Mouse (Mus musculus): ENCODE data around the gene Nebl. TPM values are rescaled to one million over a fixed set of nuclear protein-coding genes. Genes with fewer than 3 reads are reported as not detected.
"Not testable (repeated sequence)": the region's sequence is repeated elsewhere in the genome, so short reads cannot be mapped to it uniquely, and the experiment has no call there.

Nebl gene
- total RNA-seq, 2 experiments from 2014 or later = 0.32 to 0.81 TPM

DNA sequence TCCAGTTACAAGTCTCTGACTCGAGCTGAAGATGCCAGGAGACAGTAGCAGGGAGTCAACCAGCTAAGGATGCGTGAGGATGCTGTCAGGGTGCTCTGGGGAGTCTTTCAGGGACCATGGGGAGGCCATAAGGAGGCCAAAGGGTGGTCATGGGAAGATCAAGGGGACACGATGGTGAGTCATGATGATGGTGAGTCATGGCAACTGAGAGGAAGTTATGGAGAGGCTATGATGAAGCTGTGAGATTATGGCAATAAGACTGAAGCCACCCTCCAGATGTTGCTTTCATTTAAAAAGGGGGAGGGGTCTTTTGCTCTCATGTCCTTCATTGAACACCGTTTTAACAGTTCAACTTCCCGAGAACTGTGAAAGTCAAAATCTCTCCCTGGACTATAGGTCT, 322.0 kb downstream of the Nebl start:
- no peak for DNase-seq (ENCODE audit: low spot score)

DNA sequence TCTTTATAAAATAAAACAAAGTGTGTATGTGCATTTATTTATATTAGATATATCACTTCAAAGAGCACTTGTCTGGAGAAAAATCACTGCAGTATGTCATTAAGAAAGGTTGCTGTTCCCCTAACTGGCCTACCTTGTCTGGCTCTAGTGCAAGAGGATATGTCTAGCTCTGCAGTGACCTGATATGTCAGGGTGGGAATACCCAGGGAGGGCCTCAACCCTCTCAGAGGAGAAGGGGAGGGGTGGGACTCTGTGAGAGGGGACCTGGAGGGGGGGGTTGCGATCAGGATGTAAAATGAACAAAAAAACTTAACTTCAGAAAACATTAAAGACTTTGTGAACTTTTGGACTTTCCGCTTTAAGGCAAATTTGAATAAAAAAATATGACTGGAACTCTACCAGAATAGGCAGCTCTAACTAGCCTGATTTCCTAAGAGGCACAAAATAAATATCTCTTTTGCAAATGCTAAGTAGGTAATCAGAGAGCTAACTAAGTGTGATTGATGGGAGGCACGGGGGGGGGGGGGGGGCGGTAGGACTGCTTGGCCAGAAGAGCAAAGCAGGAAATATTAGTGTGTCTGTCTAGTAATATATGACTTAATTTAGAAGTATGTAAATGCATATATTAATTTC, 325.2 kb downstream of the Nebl start:
- DNase-seq (ENCODE audit: low spot score) = no peak

GRCm38 (mm10) chr2:17402511-17402910, 328.8 kb downstream of the Nebl start:
- no peak for DNase-seq (ENCODE audit: low spot score)

GRCm38 (mm10) chr2:17396235-17396634, 335.0 kb downstream of the Nebl start:
- no peak for DNase-seq (ENCODE audit: low spot score)

- DNase-seq (ENCODE audit: low spot score) = no peak
These were observed 339.9 kb downstream of the Nebl start for GRCm38 (mm10) chr2:17391389-17391788.

GRCm38 (mm10) chr2:17390513-17391200, 340.6 kb downstream of the Nebl start:
- no peak for DNase-seq (ENCODE audit: low spot score)

DNA sequence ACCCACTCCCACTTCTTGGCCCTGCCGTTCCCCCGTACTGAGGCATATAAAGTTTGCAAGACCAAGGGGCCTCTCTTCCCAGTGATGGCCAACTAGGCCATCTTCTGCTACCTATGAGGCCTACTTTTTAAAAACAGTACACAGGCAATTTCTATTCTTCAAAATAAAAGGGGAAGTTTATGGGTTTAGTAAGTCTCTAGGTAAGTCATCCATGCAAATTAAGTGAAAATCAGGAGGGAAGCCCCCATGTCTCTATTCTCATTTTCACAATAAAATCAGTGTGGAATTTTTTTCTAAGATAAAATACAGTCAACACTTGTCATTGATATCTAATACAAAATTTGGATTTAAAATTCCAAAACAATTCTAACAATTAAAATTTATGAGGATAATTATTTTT, 341.4 kb downstream of the Nebl start:
- DNase-seq (ENCODE audit: low spot score) = no peak

DNA sequence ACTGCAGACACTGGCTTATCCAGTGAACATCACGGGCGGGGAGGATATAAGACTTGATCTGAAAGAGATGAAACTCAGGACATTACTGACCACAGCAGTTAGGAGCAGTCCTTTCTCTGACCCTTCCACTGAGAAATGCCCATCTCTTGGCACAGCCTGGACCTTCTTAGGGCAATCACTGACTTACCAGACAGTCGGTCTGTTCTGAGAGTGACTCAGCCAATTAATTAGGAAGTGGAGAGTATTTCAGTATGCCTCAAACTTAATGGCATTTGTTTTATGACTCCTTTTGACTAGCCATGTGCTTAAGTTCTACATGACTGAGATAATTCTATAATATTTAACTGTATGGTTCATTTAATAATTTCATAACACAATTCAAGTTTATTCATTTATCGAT, 341.9 kb downstream of the Nebl start:
- DNase-seq (ENCODE audit: low spot score) = no peak

- no peak for DNase-seq (ENCODE audit: low spot score)
These were observed 349.0 kb downstream of the Nebl start for GRCm38 (mm10) chr2:17382227-17382626.

DNA sequence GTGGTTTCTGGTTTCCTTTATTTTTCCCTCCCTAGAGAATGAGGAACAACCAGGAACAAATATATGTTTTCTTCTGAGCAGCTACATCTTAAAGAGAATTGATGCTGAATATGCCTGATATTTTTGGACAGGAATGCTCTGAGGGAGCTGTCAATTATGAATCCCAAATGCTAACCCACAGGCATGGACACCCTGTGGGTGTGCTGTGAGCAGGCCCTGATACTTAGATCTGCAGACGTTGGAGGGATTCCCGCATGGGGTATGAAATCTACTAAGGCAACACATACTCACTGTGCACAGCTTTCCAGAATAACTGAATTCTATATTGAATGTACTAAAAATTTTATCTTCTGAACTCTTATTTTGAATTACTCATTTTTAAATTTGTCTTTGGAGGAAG, 355.3 kb downstream of the Nebl start:
- no peak for DNase-seq (ENCODE audit: low spot score)

GRCm38 (mm10) chr2:17365671-17366070, 365.6 kb downstream of the Nebl start:
- DNase-seq (ENCODE audit: low spot score) = no peak

DNA sequence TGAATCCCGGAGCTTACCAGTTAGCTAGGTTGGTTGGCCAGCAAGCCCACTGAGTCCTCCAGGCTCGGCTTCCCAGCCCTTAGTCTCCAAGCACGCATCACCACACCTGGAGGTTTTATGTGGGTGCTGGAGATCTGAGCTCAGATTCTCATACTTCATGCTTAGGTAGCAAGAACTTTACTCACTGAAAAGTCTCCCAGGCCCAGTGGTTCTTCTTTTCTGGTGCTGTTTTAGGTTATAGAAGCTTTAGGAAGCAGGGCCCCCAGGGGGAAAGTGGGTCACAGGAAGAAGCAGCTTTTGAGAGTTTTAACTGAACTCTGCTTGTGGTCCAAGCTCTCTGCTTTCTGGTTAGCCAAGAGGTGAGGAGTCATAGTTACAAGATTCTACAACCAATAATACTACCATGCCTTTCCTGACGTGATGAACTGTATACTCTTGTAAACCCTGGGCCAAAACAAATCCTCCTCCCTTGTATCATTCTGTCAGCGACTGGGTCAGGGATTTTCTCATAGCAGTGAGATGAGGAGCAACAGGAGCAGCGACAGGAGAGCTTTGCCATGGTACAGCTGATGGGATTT, 366.2 kb downstream of the Nebl start:
- DNase-seq (ENCODE audit: low spot score) = no peak

- DNase-seq (ENCODE audit: low spot score) = no peak
These were observed 367.7 kb downstream of the Nebl start for GRCm38 (mm10) chr2:17363337-17364216.

DNA sequence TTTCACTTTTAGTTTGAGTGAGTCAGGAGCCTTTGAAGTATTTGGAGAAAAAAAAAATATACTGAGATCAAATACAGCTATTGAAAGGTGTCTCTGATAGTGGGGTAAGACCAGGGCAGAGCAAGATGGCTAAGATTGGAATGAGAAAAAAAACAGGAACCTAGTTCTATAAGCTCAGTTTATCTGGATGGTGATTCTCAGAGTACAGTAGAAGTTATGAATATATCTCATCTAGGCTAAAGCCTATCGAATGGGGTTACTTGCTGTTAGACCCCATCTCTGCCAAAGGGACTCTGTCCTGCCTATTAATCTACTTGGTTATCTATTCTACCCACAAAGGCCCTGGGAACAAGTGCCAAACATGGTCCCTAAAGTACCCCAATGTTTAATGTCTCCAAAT, 369.1 kb downstream of the Nebl start:
- DNase-seq (ENCODE audit: low spot score) = no peak

DNA sequence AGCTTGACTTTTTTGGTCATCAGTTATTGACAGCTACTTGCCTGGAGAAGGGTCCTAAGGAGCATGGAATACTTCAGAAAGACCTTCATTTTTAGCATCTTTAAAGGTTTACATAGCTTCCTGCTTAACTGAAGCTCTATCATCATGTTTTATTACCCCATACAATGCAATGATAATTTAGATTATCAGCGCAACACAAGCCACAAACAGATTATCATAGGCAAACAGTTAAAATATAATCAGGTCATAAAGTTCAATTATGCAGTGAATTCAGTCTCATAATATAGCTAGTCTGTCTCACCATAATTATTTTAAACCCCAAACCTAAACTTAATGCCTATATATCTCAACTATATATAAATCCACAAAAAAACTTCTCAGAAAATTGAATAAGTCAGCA, 386.6 kb downstream of the Nebl start:
- no peak for DNase-seq (ENCODE audit: low spot score)

DNA sequence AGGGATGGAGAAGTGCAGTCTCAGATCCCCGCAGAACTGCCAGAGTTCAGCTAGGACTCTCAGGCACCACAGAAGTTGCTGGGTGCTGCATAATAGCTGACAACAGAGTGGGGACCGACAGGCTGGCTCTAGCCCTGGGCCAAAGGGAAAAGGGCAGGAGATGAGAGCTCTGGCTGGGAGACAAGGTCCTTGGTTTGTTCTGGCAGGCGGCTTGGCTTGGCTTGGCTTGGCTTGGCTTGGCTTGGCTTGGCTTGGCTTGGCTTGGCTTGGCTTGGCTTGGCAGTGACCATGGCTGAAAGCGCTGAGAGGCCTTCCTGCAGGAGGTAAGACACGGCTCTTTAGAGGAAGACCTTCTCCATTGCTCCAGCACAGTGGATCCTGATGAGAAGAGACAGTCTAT, 395.8 kb downstream of the Nebl start:
- DNase-seq (ENCODE audit: low spot score) = peak; percentile 35

DNA sequence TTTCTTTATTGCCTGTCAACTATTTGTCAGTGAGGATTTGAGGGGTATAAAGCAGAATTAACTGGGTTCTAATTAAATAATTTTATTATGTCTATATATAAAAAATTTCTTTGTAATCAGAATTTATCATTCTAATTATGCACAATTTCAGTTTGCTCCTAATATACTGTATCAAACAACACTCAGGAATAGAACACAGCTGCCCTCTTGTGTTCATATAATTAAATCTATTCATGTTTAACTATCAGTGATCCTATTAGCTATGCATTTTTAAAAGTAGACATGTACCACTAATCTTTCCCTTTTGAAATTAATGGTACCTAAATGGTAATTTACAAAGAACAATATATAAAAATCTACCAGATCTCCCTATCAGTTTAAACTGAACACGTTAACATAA, 404.7 kb downstream of the Nebl start:
- no peak for DNase-seq (ENCODE audit: low spot score)

- peak; percentile 56 for DNase-seq (ENCODE audit: low spot score)
These were observed 414.4 kb downstream of the Nebl start for GRCm38 (mm10) chr2:17316850-17317249.

DNA sequence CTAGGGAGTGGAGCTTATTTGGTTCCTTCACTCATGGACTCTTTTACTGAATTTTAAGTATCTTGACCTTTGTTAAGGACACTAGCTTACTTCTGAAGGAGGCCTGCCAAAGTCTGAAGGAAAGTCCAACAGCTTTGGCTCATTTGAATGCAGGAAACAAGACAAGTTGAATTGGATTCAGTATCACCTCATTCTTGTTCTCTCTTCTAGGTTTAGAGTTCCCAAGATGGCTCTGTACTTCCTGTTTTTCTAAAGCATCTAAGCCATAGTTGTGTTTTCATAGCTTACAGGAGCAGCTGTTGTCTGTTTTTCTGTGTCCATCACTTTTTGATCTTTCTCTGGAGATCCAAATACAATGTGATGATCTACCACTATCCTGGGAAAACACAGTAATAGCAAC, 429.9 kb downstream of the Nebl start:
- peak; percentile 14 for DNase-seq (ENCODE audit: low spot score)

GRCm38 (mm10) chr2:17297496-17297895, 433.8 kb downstream of the Nebl start:
- no peak for DNase-seq (ENCODE audit: low spot score)

- DNase-seq (ENCODE audit: low spot score) = not testable (repeated sequence)
These were observed 436.0 kb downstream of the Nebl start for GRCm38 (mm10) chr2:17295257-17295656.

Measured in gastrocnemius, adult 18-20 months (tissue).